Mouse (Mus musculus) megakaryocyte, embryonic 14.5 days (primary cell): ENCODE measurements at regions not wholly inside any gene's neighbourhood (a gene's known extent, or its start where the extent isn't known, plus 50 kb on each side); places are given as distances from the start of the nearest gene placed in this dataset.

Experiments
- FLI1 ChIP-seq: IDR thresholded peaks from 2 replicates; pipeline ENCODE4 v1.6.1; 2012; ENCODE audit warnings: low read length, inconsistent platforms, mixed read lengths
- GATA1 ChIP-seq: IDR thresholded peaks from 3 replicates; pipeline ENCODE4 v1.6.1; 2012; ENCODE audit warnings: mixed read lengths, low read length, inconsistent platforms, borderline replicate concordance

GRCm38 (mm10) chr2:75423872-75424271 lies 235.2 kb upstream of the Hnrnpa3 start:
- TF ChIP-seq GATA1 (no peak), FLI1 (no peak)
